Mouse (Mus musculus) mouse embryonic stem cell (cell line): ENCODE results near the gene Cd79a.

Source experiments
- in situ Hi-C, 2 experiments: fragments of 300-500 bp; cut with MboI; formaldehyde crosslinking; loops; 1 replicate in 1 of 2; 3 replicates in 1 of 2; pipeline ENCODE4 v1.14.3; 2019 to 2020; ENCODE audit warnings: low sequenced_read_pairs in 2 of 2, low pct_unique_long_range_greater_than_20kb in 1 of 2, mixed read lengths in 1 of 2; ENCODE audit not compliant: unreplicated experiment in 1 of 2

The Cd79a gene

GRCm38 (mm10) chr7:24897224-24897623, at the start of gene Cd79a:
Gene Cd79a (plus strand): TSS chr7:24897381.
- in situ Hi-C loops, result no loop called here

GRCm38 (mm10) chr7:24850162-24850561, 47.0 kb upstream of the Cd79a start:
- in situ Hi-C loops, result no loop called here

- in situ Hi-C loops, result no loop called here
Observed at GRCm38 (mm10) chr7:24850899-24851303, 46.3 kb upstream of the Cd79a start.

GRCm38 (mm10) chr7:24851596-24852325, 45.4 kb upstream of the Cd79a start:
- in situ Hi-C loops, result no loop called here

- in situ Hi-C loops, result no loop called here
Observed at GRCm38 (mm10) chr7:24852557-24853232, 44.5 kb upstream of the Cd79a start.

- in situ Hi-C loops, result no loop called here
Observed at GRCm38 (mm10) chr7:24853233-24853563, 44.0 kb upstream of the Cd79a start.

- in situ Hi-C loops, result no loop called here
Observed at GRCm38 (mm10) chr7:24853695-24854094, 43.5 kb upstream of the Cd79a start.

GRCm38 (mm10) chr7:24856460-24857120, 40.6 kb upstream of the Cd79a start:
- in situ Hi-C loops, result no loop called here

GRCm38 (mm10) chr7:24859234-24859633, 37.9 kb upstream of the Cd79a start:
- in situ Hi-C loops, result no loop called here

GRCm38 (mm10) chr7:24861913-24862312, 35.3 kb upstream of the Cd79a start, which contains the start of gene Gm9844:
Gene Gm9844 (plus strand): TSS chr7:24862213.
- in situ Hi-C loops, result no loop called here

GRCm38 (mm10) chr7:24862853-24863252, 34.3 kb upstream of the Cd79a start:
- in situ Hi-C loops, result no loop called here

GRCm38 (mm10) chr7:24864156-24864555, 33.0 kb upstream of the Cd79a start:
- in situ Hi-C loops, result no loop called here

GRCm38 (mm10) chr7:24869080-24869479, 28.1 kb upstream of the Cd79a start:
- in situ Hi-C loops, result no loop called here

GRCm38 (mm10) chr7:24869532-24870165, 27.5 kb upstream of the Cd79a start, which contains the start of the genes Lypd4 and Dmrtc2:
Gene Lypd4 (minus strand): TSS chr7:24869941.
Gene Dmrtc2 (plus strand): TSS chr7:24870057.
- in situ Hi-C loops, result no loop called here

GRCm38 (mm10) chr7:24877588-24877987, 19.6 kb upstream of the Cd79a start:
- in situ Hi-C loops, result no loop called here

GRCm38 (mm10) chr7:24879620-24880019, 17.6 kb upstream of the Cd79a start:
- in situ Hi-C loops, result no loop called here

GRCm38 (mm10) chr7:24882416-24883199, 14.6 kb upstream of the Cd79a start:
- in situ Hi-C loops, result no loop called here

- in situ Hi-C loops, result no loop called here
Observed at GRCm38 (mm10) chr7:24883896-24884692, 13.1 kb upstream of the Cd79a start, which contains the start of gene Rps19. Gene Rps19 (plus strand): TSS chr7:24884371.
